Mouse (Mus musculus): ENCODE measurements around the gene Notch3. TPM values are rescaled to one million over a fixed set of nuclear protein-coding genes. Genes with fewer than 3 reads are reported as not detected.
A peak's percentile ranks its signal among the peaks of the same experiment; 100 is the strongest.
"Not testable (repeated sequence)": the region's sequence is repeated elsewhere in the genome, so short reads cannot be mapped to it uniquely, and the experiment has no call there.

Notch3 gene
- polyA plus RNA-seq, 1 experiment from 2014 or later: 3.9 TPM

- no peaks in the 10 kb centered on the region for H3K27me3 ChIP-seq (ENCODE audit: control insufficient read depth, insufficient read depth, low read length)
- DNase-seq (ENCODE audit: low spot score): peak; percentile 54
- H3K9me3 ChIP-seq (ENCODE audit: control insufficient read depth, low read length): no peaks in the 10 kb centered on the region
- H3K4me3 ChIP-seq (ENCODE audit: low read depth, low read length): no peak overlapping the region
- peaks cover 5% of the 10 kb centered on the region; the same call in 1 of the 2 replicates for H3K36me3 ChIP-seq (ENCODE audit: control insufficient read depth, insufficient read depth, low read length)
- TF ChIP-seq CTCF (IDR thresholded peaks at IDR 0.05; ENCODE audit: low read depth): no peak
- no peak for TF ChIP-seq EP300 (optimal IDR thresholded peaks at IDR 0.05)
- 46% methylated on average over 9 of the region's 9 CpGs for WGBS
- H3K4me1 ChIP-seq (replicated peaks; ENCODE audit: control insufficient read depth, insufficient read depth): peaks cover 4% of the 10 kb centered on the region; the same call in 1 of the 2 replicates
- no peak overlapping the region for H3K4me2 ChIP-seq (replicated peaks; ENCODE audit: low read depth)
- no peak overlapping the region for H3K27ac ChIP-seq (replicated peaks)
- ATAC-seq (ENCODE audit: low FRiP score, low TSS enrichment): peak; percentile 49; the same call in 1 of the 2 replicates
- no peak overlapping the region for H3K9ac ChIP-seq (ENCODE audit: low read length)
Observed at GRCm38 (mm10) chr17:32120771-32121532, 45.7 kb downstream of the Notch3 start.

- ATAC-seq (ENCODE audit: low FRiP score, low TSS enrichment) (no peak), DNase-seq (ENCODE audit: low spot score) (no peak)
- H3K9ac ChIP-seq (ENCODE audit: low read length): no peak overlapping the region
- H3K27ac ChIP-seq (replicated peaks): no peak overlapping the region
- H3K4me2 ChIP-seq (replicated peaks; ENCODE audit: low read depth): no peak overlapping the region
- no peaks in the 10 kb centered on the region for H3K27me3 ChIP-seq (ENCODE audit: control insufficient read depth, insufficient read depth, low read length)
- TF ChIP-seq EP300 (optimal IDR thresholded peaks at IDR 0.05) (no peak), CTCF (IDR thresholded peaks at IDR 0.05; ENCODE audit: low read depth) (no peak)
- no peaks in the 10 kb centered on the region for H3K9me3 ChIP-seq (ENCODE audit: control insufficient read depth, low read length)
- 34% methylated on average over 16 of the region's 16 CpGs for whole genome bisulfite sequencing
- peaks cover 6% of the 10 kb centered on the region; the same call in 1 of the 2 replicates for H3K4me1 ChIP-seq (replicated peaks; ENCODE audit: control insufficient read depth, insufficient read depth)
- peaks cover 5% of the 10 kb centered on the region; the same call in 1 of the 2 replicates for H3K36me3 ChIP-seq (ENCODE audit: control insufficient read depth, insufficient read depth, low read length)
- H3K4me3 ChIP-seq (ENCODE audit: low read depth, low read length): no peak overlapping the region
Observed at GRCm38 (mm10) chr17:32119196-32119595, 47.5 kb downstream of the Notch3 start.

- no peak overlapping the region for H3K27ac ChIP-seq (replicated peaks)
- ATAC-seq (ENCODE audit: low FRiP score, low TSS enrichment) (no peak), DNase-seq (ENCODE audit: low spot score) (no peak)
- TF ChIP-seq EP300 (optimal IDR thresholded peaks at IDR 0.05) (no peak), CTCF (IDR thresholded peaks at IDR 0.05; ENCODE audit: low read depth) (peak; percentile 52)
- no peak overlapping the region for H3K9ac ChIP-seq (ENCODE audit: low read length)
- no peaks in the 10 kb centered on the region for H3K9me3 ChIP-seq (ENCODE audit: control insufficient read depth, low read length)
- no peaks in the 10 kb centered on the region for H3K27me3 ChIP-seq (ENCODE audit: control insufficient read depth, insufficient read depth, low read length)
- WGBS: 19% methylated on average over 3 of the region's 3 CpGs
- peak overlapping the region; percentile 32 for H3K4me2 ChIP-seq (replicated peaks; ENCODE audit: low read depth)
- peaks cover 2% of the 10 kb centered on the region; the same call in 1 of the 2 replicates for H3K36me3 ChIP-seq (ENCODE audit: control insufficient read depth, insufficient read depth, low read length)
- peaks cover 7% of the 10 kb centered on the region for H3K4me1 ChIP-seq (replicated peaks; ENCODE audit: control insufficient read depth, insufficient read depth)
- H3K4me3 ChIP-seq (ENCODE audit: low read depth, low read length): no peak overlapping the region
Observed at GRCm38 (mm10) chr17:32118484-32118883, 48.2 kb downstream of the Notch3 start.

- peak; percentile 74; the same call in 1 of the 2 replicates for ATAC-seq (ENCODE audit: low FRiP score, low TSS enrichment)
Observed at GRCm38 (mm10) chr17:32117872-32118421, 48.7 kb downstream of the Notch3 start.

GRCm38 (mm10) chr17:32117287-32117871 is 49.3 kb downstream of the Notch3 start:
- TF ChIP-seq EP300 (optimal IDR thresholded peaks at IDR 0.05) (no peak), CTCF (IDR thresholded peaks at IDR 0.05; ENCODE audit: low read depth) (no peak)
- no peak; the same call in 1 of the 2 replicates for ATAC-seq (ENCODE audit: low FRiP score, low TSS enrichment)

More at GRCm38 (mm10) chr17:32117872-32118421, 48.7 kb downstream of the Notch3 start:
- not testable (repeated sequence) for H3K9ac ChIP-seq (ENCODE audit: low read length); H3K36me3 ChIP-seq (ENCODE audit: control insufficient read depth, insufficient read depth, low read length); H3K9me3 ChIP-seq (ENCODE audit: control insufficient read depth, low read length); H3K27me3 ChIP-seq (ENCODE audit: control insufficient read depth, insufficient read depth, low read length); H3K4me3 ChIP-seq (ENCODE audit: low read depth, low read length)
- Histone ChIP-seq H3K4me1 (replicated peaks; ENCODE audit: control insufficient read depth, insufficient read depth) (peaks cover 10% of the 10 kb centered on the region), H3K4me2 (replicated peaks; ENCODE audit: low read depth) (peak overlapping the region; percentile 32), H3K27ac (replicated peaks) (peak overlapping the region; percentile 56; the same call in 1 of the 2 replicates)
- DNase-seq (ENCODE audit: low spot score): peak; percentile 65
- 0% methylated on average over 12 of the region's 13 CpGs for WGBS

More at GRCm38 (mm10) chr17:32117287-32117871, 49.3 kb downstream of the Notch3 start:
- Histone ChIP-seq H3K9ac (ENCODE audit: low read length) (no peak overlapping the region), H3K9me3 (ENCODE audit: control insufficient read depth, low read length) (no peaks in the 10 kb centered on the region), H3K4me1 (replicated peaks; ENCODE audit: control insufficient read depth, insufficient read depth) (peaks cover 10% of the 10 kb centered on the region), H3K4me2 (replicated peaks; ENCODE audit: low read depth) (no peak overlapping the region), H3K36me3 (ENCODE audit: control insufficient read depth, insufficient read depth, low read length) (peaks cover 2% of the 10 kb centered on the region; the same call in 1 of the 2 replicates), H3K27ac (replicated peaks) (peak overlapping the region; percentile 63; the same call in 1 of the 2 replicates), H3K27me3 (ENCODE audit: control insufficient read depth, insufficient read depth, low read length) (no peaks in the 10 kb centered on the region), H3K4me3 (ENCODE audit: low read depth, low read length) (no peak overlapping the region)
- WGBS: 29% methylated on average over 4 of the region's 5 CpGs
- no peak for DNase-seq (ENCODE audit: low spot score)
